Mouse (Mus musculus): ENCODE measurements at regions not wholly inside any gene's neighbourhood (a gene's known extent, or its start where the extent isn't known, plus 50 kb on each side); places are given as distances from the start of the nearest gene placed in this dataset.

GRCm38 (mm10) chr6:117329164-117329939, 161.0 kb downstream of the Cxcl12 start:
- no peak for DNase-seq (ENCODE audit: low spot score in 2 of 2)

- no peak for DNase-seq (ENCODE audit: low spot score in 2 of 2)
These were observed 161.9 kb downstream of the Cxcl12 start for GRCm38 (mm10) chr6:117330198-117330597.

- DNase-seq (ENCODE audit: low spot score in 2 of 2): no peak
These were observed 162.5 kb downstream of the Cxcl12 start for GRCm38 (mm10) chr6:117330726-117331360.

GRCm38 (mm10) chr6:117332641-117333040, 164.3 kb downstream of the Cxcl12 start:
- no peak for DNase-seq (ENCODE audit: low spot score in 2 of 2)

- DNase-seq (ENCODE audit: low spot score in 2 of 2): no peak
These were observed 173.8 kb downstream of the Cxcl12 start for GRCm38 (mm10) chr6:117342123-117342522.

GRCm38 (mm10) chr6:117347356-117347755, 179.0 kb downstream of the Cxcl12 start:
- no peak for DNase-seq (ENCODE audit: low spot score in 2 of 2)

- no peak for DNase-seq (ENCODE audit: low spot score in 2 of 2)
These were observed 183.5 kb downstream of the Cxcl12 start for GRCm38 (mm10) chr6:117351846-117352245.

GRCm38 (mm10) chr6:117353091-117353490, 184.8 kb downstream of the Cxcl12 start:
- DNase-seq (ENCODE audit: low spot score in 2 of 2): no peak

- no peak for DNase-seq (ENCODE audit: low spot score in 2 of 2)
These were observed 187.8 kb downstream of the Cxcl12 start for GRCm38 (mm10) chr6:117356101-117356500.

GRCm38 (mm10) chr6:117359401-117359800, 191.1 kb downstream of the Cxcl12 start:
- no peak for DNase-seq (ENCODE audit: low spot score in 2 of 2)

GRCm38 (mm10) chr6:117366563-117366962, 198.2 kb downstream of the Cxcl12 start:
- no peak for DNase-seq (ENCODE audit: low spot score in 2 of 2)

- DNase-seq (ENCODE audit: low spot score in 2 of 2): no peak
These were observed 207.7 kb downstream of the Cxcl12 start for GRCm38 (mm10) chr6:117375989-117376388.

GRCm38 (mm10) chr6:117379904-117380303, 211.6 kb downstream of the Cxcl12 start:
- DNase-seq (ENCODE audit: low spot score in 2 of 2): no peak

GRCm38 (mm10) chr6:117390233-117390848, 222.0 kb downstream of the Cxcl12 start:
- no peak for DNase-seq (ENCODE audit: low spot score in 2 of 2)

GRCm38 (mm10) chr6:117393480-117393879, 225.1 kb downstream of the Cxcl12 start:
- DNase-seq (ENCODE audit: low spot score in 2 of 2): no peak

GRCm38 (mm10) chr6:117405589-117406311, 237.4 kb downstream of the Cxcl12 start:
- no peak for DNase-seq (ENCODE audit: low spot score in 2 of 2)

- DNase-seq (ENCODE audit: low spot score in 2 of 2): no peak
These were observed 237.9 kb downstream of the Cxcl12 start for GRCm38 (mm10) chr6:117406312-117406595.

GRCm38 (mm10) chr6:117406757-117407156, 238.4 kb downstream of the Cxcl12 start:
- no peak for DNase-seq (ENCODE audit: low spot score in 2 of 2)

GRCm38 (mm10) chr6:117407206-117407858, 239.0 kb downstream of the Cxcl12 start:
- no peak for DNase-seq (ENCODE audit: low spot score in 2 of 2)

GRCm38 (mm10) chr6:117407953-117408352, 239.6 kb downstream of the Cxcl12 start:
- DNase-seq (ENCODE audit: low spot score in 2 of 2): no peak

All from adrenal gland, postnatal 4 days (tissue).